Mouse (Mus musculus): ENCODE results near the gene Fnip2. TPM values are rescaled to one million over a fixed set of nuclear protein-coding genes. Genes with fewer than 3 reads are reported as not detected.
"Not testable (repeated sequence)": the region's sequence is repeated elsewhere in the genome, so short reads cannot be mapped to it uniquely, and the experiment has no call there.

The Fnip2 gene
- polyA plus RNA-seq, 1 experiment from 2014 or later = 5.7 TPM

DNA sequence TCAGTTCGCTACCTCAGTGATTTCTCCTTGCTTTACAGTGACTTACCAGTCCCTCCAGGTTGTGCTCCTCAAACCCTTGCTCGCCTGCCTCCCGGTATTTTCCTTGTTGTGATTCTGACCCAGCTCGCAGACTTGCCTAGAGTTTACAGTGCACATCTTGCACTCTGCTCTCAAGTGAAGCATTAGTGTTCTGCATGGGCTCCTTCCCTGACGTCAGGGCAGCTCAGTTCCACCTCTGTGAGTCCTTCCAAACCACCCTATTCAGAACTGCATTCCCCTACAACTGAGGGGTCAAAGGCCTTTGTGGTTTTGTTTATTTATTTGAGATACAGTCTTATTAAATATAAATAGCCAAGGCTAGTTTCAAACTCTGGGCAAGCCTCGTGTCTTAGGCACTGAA is 10.6 kb upstream of the Fnip2 start:
- 76% methylated on average over 6 of the region's 6 CpGs for WGBS
- ATAC-seq = no peak
- H3K9me3 ChIP-seq (ENCODE audit: control insufficient read depth, low read length) = no peaks in the 10 kb centered on the region
- H3K4me1 ChIP-seq (replicated peaks; ENCODE audit: control insufficient read depth, insufficient read depth, low read length) = peaks cover 4% of the 10 kb centered on the region
- H3K4me2 ChIP-seq (ENCODE audit: low read length) = no peak overlapping the region
- H3K4me3 ChIP-seq (replicated peaks; ENCODE audit: low read length) = no peak overlapping the region
- H3K9ac ChIP-seq (replicated peaks; ENCODE audit: low read depth, low read length) = no peak overlapping the region
- H3K36me3 ChIP-seq (ENCODE audit: control insufficient read depth, insufficient read depth) = no peaks in the 10 kb centered on the region
- no peaks in the 10 kb centered on the region for H3K27me3 ChIP-seq (replicated peaks; ENCODE audit: control insufficient read depth, insufficient read depth, low read length)
- H3K27ac ChIP-seq (ENCODE audit: low read length) = no peak overlapping the region

DNA sequence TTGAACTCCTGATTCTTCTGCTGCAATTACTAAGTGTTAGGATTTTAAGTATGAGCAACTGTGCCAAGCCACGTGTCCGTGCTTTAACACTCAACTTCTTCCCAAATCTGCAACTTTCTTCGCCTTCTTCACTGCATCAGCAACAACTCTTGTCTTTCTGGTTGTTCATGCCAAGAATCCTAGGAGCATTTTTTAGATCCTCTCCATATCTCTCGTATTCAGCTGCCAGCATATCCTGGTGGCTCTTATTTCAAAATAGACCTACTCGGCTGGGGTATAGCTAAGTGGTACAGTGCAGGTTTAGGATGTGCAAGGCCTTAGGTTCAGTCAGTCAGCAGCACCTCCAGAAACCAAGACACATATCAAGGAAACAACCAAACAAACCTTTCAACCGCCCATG is 10.0 kb upstream of the Fnip2 start:
- Histone ChIP-seq H3K9me3 (ENCODE audit: control insufficient read depth, low read length) (no peaks in the 10 kb centered on the region), H3K4me2 (ENCODE audit: low read length) (no peak overlapping the region), H3K4me1 (replicated peaks; ENCODE audit: control insufficient read depth, insufficient read depth, low read length) (peaks cover 4% of the 10 kb centered on the region), H3K27ac (ENCODE audit: low read length) (no peak overlapping the region), H3K4me3 (replicated peaks; ENCODE audit: low read length) (no peak overlapping the region), H3K36me3 (ENCODE audit: control insufficient read depth, insufficient read depth) (no peaks in the 10 kb centered on the region), H3K27me3 (replicated peaks; ENCODE audit: control insufficient read depth, insufficient read depth, low read length) (no peaks in the 10 kb centered on the region), H3K9ac (replicated peaks; ENCODE audit: low read depth, low read length) (no peak overlapping the region)
- WGBS = 83% methylated on average over 6 of the region's 6 CpGs
- ATAC-seq = no peak

DNA sequence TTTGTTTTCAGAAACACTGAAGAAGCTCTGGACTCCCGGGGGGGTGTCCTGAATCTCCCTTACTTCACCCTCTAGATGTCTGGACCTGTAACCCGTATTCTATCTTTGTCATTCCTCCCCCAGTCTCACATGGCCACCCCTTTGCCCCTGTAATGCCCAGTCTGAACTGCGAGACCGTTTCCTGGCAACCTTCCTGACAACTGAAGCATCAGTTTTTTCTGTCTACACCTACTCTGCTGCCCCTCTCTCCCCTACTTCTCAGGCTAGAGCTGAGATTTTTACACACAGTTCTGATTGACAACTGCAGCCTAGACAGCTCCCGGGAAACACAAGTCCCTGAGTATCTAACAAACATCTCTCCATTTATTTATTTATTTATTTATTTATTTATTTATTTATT is 9.3 kb upstream of the Fnip2 start:
- Histone ChIP-seq H3K9ac (replicated peaks; ENCODE audit: low read depth, low read length) (no peak overlapping the region), H3K4me3 (replicated peaks; ENCODE audit: low read length) (no peak overlapping the region), H3K27ac (ENCODE audit: low read length) (no peak overlapping the region), H3K4me1 (replicated peaks; ENCODE audit: control insufficient read depth, insufficient read depth, low read length) (peaks cover 4% of the 10 kb centered on the region), H3K36me3 (ENCODE audit: control insufficient read depth, insufficient read depth) (no peaks in the 10 kb centered on the region), H3K9me3 (ENCODE audit: control insufficient read depth, low read length) (no peaks in the 10 kb centered on the region), H3K27me3 (replicated peaks; ENCODE audit: control insufficient read depth, insufficient read depth, low read length) (no peaks in the 10 kb centered on the region), H3K4me2 (ENCODE audit: low read length) (no peak overlapping the region)
- WGBS = 32% methylated on average over 5 of the region's 5 CpGs
- ATAC-seq = 0 out of 2 replicates have a peak, but pooled peaks have one; percentile 13

DNA sequence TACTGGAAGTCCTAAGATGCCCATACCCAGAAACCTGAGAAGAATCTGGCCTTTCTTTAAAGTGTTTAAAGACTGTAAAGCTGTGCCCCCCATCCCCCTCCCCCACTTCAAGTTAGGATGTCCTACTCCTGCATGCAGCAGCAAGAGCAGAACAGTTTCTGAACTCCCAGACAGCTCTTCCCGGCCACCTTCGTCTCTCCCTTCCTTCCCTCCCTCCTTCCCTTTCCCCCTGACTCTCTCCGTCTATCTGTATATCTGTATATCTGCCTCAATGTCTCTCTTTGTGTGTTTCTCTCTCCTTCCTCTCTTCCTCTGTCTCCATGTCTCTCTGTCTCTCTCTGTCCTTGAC is 8.8 kb upstream of the Fnip2 start:
- peak; percentile 9; the same call in 1 of the 2 replicates for ATAC-seq
- WGBS = 13% methylated on average over 3 of the region's 3 CpGs

DNA sequence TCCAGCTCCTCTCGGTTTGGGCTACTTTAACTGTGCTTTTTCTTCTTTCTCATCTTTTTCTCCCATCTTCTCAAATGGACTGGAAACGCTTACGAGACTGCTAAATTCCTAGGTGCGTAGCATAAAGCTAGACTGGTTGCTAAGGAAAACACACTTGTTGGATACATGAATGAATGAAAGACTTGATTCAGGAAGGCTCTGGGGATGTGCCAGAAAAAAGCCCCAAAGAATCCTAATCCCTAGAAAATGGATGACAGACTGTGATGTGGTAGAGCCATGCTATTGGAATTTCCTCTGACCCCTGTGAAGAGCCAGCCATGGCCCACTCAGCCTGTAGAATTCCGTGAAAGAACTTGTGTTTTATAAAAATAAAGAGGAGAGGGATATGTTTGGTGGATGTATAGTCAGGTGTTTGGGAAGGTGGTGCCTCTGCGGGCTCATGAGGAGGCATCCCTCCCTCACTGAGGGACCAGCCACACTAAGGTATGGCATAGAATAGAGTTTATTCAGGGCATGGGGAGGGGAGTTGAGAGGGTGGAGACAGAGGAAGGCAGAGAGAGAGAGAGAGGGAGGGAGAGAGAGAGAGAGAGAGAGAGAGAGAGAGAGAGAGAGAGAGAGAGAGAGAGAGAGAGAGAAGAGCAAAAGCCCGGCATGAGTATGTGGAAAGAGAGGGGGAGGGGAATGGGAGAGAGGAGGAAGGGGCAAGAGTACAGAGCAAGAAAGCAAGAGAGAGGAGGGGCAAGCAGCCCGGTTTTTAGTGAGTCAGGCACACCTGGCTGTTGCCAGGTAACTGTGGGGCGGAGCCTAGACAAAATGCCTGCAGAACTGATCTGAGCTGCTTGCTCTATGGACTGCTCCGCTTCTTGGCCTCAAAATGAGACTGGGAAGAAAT is 8.2 kb upstream of the Fnip2 start:
- no peaks in the 10 kb centered on the region for H3K27me3 ChIP-seq (replicated peaks; ENCODE audit: control insufficient read depth, insufficient read depth, low read length)
- H3K36me3 ChIP-seq (ENCODE audit: control insufficient read depth, insufficient read depth) = no peaks in the 10 kb centered on the region
- peak; percentile 64 for ATAC-seq
- H3K27ac ChIP-seq (ENCODE audit: low read length) = no peak overlapping the region
- no peaks in the 10 kb centered on the region for H3K9me3 ChIP-seq (ENCODE audit: control insufficient read depth, low read length)
- H3K4me1 ChIP-seq (replicated peaks; ENCODE audit: control insufficient read depth, insufficient read depth, low read length) = peaks cover 4% of the 10 kb centered on the region
- WGBS = 7% methylated on average over 10 of the region's 10 CpGs
- H3K4me3 ChIP-seq (replicated peaks; ENCODE audit: low read length) = no peak overlapping the region
- H3K4me2 ChIP-seq (ENCODE audit: low read length) = no peak overlapping the region
- no peak overlapping the region for H3K9ac ChIP-seq (replicated peaks; ENCODE audit: low read depth, low read length)

More for the DNA sequence above, 8.8 kb upstream of the Fnip2 start:
- Histone ChIP-seq H3K9me3 (ENCODE audit: control insufficient read depth, low read length) (no peaks in the 10 kb centered on the region), H3K4me3 (replicated peaks; ENCODE audit: low read length) (no peak overlapping the region), H3K4me2 (ENCODE audit: low read length) (no peak overlapping the region), H3K9ac (replicated peaks; ENCODE audit: low read depth, low read length) (no peak overlapping the region), H3K27ac (ENCODE audit: low read length) (no peak overlapping the region), H3K4me1 (replicated peaks; ENCODE audit: control insufficient read depth, insufficient read depth, low read length) (peaks cover 4% of the 10 kb centered on the region), H3K36me3 (ENCODE audit: control insufficient read depth, insufficient read depth) (no peaks in the 10 kb centered on the region), H3K27me3 (replicated peaks; ENCODE audit: control insufficient read depth, insufficient read depth, low read length) (no peaks in the 10 kb centered on the region)

DNA sequence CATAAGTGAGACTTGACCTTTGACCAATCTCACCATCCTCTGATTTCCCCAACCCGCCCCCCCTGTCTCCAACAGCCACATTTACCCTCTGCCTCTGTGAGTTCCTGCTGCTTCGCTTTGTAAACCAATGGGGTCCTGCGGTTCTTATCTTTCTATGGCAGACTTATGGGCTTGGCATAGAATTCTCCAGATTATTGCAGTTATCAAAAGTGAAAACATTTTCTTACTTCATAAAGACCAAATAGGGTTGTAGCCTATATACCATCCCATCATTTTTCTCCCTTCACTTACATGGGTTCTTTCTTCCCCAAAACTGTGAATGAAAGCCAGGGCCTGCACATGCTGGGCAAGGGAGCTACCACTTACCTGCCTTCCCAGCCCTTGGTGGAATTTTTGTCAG is 6.7 kb upstream of the Fnip2 start:
- Histone ChIP-seq H3K4me2 (ENCODE audit: low read length) (no peak overlapping the region), H3K4me3 (replicated peaks; ENCODE audit: low read length) (no peak overlapping the region), H3K9me3 (ENCODE audit: control insufficient read depth, low read length) (no peaks in the 10 kb centered on the region), H3K27ac (ENCODE audit: low read length) (no peak overlapping the region), H3K9ac (replicated peaks; ENCODE audit: low read depth, low read length) (no peak overlapping the region), H3K27me3 (replicated peaks; ENCODE audit: control insufficient read depth, insufficient read depth, low read length) (no peaks in the 10 kb centered on the region), H3K4me1 (replicated peaks; ENCODE audit: control insufficient read depth, insufficient read depth, low read length) (peaks cover 4% of the 10 kb centered on the region), H3K36me3 (ENCODE audit: control insufficient read depth, insufficient read depth) (no peaks in the 10 kb centered on the region)
- ATAC-seq = no peak
- 87% methylated on average over 3 of the region's 3 CpGs for WGBS

DNA sequence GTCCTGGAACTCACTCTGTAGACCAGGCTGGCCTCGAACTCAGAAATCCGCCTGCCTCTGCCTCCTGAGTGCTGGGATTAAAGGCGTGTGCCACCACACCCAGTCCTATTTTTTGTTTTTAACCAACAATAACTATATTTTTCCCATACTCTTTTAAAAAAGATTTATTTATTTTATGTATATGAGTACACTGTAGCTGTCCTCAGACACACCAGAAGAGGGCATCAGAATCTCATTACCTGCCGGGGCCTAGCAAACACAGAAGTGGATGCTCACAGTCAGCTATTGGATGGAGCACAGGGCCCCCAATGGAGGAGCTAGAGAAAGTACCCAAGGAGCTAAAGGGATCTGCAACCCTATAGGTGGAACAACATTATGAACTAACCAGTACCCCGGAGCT is 5.8 kb upstream of the Fnip2 start:
- not testable (repeated sequence) for H3K4me2 ChIP-seq (ENCODE audit: low read length); ATAC-seq; H3K9ac ChIP-seq (replicated peaks; ENCODE audit: low read depth, low read length); H3K9me3 ChIP-seq (ENCODE audit: control insufficient read depth, low read length); H3K4me3 ChIP-seq (replicated peaks; ENCODE audit: low read length); H3K36me3 ChIP-seq (ENCODE audit: control insufficient read depth, insufficient read depth); H3K27ac ChIP-seq (ENCODE audit: low read length); H3K27me3 ChIP-seq (replicated peaks; ENCODE audit: control insufficient read depth, insufficient read depth, low read length); H3K4me1 ChIP-seq (replicated peaks; ENCODE audit: control insufficient read depth, insufficient read depth, low read length)
- WGBS = 94% methylated on average over 5 of the region's 5 CpGs

DNA sequence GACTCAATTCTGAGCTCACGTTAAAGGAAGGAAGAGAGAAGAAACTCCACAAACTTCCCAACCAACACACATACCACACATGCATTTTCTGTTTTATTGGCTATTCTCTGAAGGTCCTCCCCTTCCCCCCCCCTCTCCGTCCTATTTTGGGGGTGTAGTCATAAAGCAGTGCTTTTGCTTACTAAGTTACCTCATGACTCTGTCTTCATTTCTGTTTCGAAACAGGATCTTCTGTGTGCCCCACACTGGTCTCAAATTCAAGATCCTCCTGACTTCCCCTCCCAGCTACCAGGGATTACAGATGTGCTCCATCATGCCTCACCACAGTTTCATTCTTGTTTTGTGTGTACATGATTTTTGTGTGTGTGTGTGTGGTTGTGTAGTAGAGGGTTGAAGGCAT is 4.8 kb upstream of the Fnip2 start:
- peaks cover 8% of the 10 kb centered on the region for H3K4me1 ChIP-seq (replicated peaks; ENCODE audit: control insufficient read depth, insufficient read depth, low read length)
- WGBS = 74% methylated on average over 3 of the region's 3 CpGs
- no peaks in the 10 kb centered on the region for H3K27me3 ChIP-seq (replicated peaks; ENCODE audit: control insufficient read depth, insufficient read depth, low read length)
- H3K36me3 ChIP-seq (ENCODE audit: control insufficient read depth, insufficient read depth) = no peaks in the 10 kb centered on the region
- ATAC-seq = no peak
- no peaks in the 10 kb centered on the region for H3K9me3 ChIP-seq (ENCODE audit: control insufficient read depth, low read length)
- H3K9ac ChIP-seq (replicated peaks; ENCODE audit: low read depth, low read length) = no peak overlapping the region
- H3K4me3 ChIP-seq (replicated peaks; ENCODE audit: low read length) = no peak overlapping the region
- H3K4me2 ChIP-seq (ENCODE audit: low read length) = no peak overlapping the region
- no peak overlapping the region for H3K27ac ChIP-seq (ENCODE audit: low read length)

DNA sequence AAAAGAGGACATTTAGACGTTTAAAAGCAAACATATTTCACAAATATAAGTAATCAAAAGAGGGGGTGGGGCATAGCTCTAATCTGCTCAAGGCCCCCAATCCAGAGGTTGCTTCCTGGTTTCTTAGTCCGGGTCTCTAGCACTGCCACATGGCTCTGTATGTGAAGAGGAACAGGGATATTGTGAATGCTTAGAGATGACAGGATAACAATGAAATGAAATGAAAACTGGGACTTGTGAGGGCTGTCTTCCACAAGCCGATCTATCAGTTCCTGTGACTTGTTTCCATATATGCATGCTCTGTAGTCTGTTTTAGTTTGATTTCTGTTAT is 1.7 kb upstream of the Fnip2 start:
- no peaks in the 10 kb centered on the region for H3K27me3 ChIP-seq (replicated peaks; ENCODE audit: control insufficient read depth, insufficient read depth, low read length)
- H3K4me3 ChIP-seq (replicated peaks; ENCODE audit: low read length) = no peak overlapping the region
- H3K4me1 ChIP-seq (replicated peaks; ENCODE audit: control insufficient read depth, insufficient read depth, low read length) = peaks cover 17% of the 10 kb centered on the region
- no peaks in the 10 kb centered on the region for H3K9me3 ChIP-seq (ENCODE audit: control insufficient read depth, low read length)
- no peak for ATAC-seq
- no peak overlapping the region for H3K9ac ChIP-seq (replicated peaks; ENCODE audit: low read depth, low read length)
- no peaks in the 10 kb centered on the region for H3K36me3 ChIP-seq (ENCODE audit: control insufficient read depth, insufficient read depth)
- no peak overlapping the region for H3K4me2 ChIP-seq (ENCODE audit: low read length)
- WGBS = 84% methylated on average over 3 of the region's 3 CpGs
- H3K27ac ChIP-seq (ENCODE audit: low read length) = no peak overlapping the region
